In the genomic region with DNA sequence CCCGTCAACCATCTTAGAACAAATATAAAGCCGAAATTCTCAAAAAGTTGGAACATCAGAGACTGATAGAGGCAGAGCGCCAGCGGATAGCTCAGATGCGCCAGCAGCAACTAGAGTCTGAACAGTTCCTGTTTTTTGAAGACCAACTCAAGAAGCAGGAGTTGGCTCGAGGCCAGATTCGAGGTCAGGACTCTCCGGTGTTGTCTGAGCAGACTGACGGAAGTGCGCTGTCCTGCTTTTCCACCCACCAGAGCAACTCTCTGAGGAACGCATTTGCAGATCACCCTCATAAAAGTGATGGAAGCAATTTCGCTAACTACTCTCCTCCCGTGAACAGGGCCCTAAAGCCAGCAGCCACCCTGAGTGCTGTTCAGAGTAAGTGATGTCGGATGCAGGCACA, we compare ENCODE assay signal across 7 mouse cellular contexts. TPM values are rescaled to one million over a fixed set of nuclear protein-coding genes. Genes with fewer than 3 reads are reported as not detected.
A peak's percentile ranks its signal among the peaks of the same experiment; 100 is the strongest.
DNase-seq lines count a peak whose midpoint lies in the region; ATAC-seq lines count a peak whose summit lies in the region.

No protein-coding gene starts in this region.

- DNase-seq in monocyte, adult 2 months (ENCODE audit: low read depth in 1 of 2, low spot score in 2 of 2): peak; percentile 34 to 48
- DNase-seq in cerebellum, postnatal 36 days: peak; percentile 15 to 29
- DNase-seq in heart, postnatal 4 days: peak; percentile 75
- peak; percentile 56 to 61 for DNase-seq in left cerebral cortex, postnatal 25 days (ENCODE audit: low spot score in 2 of 2)
- DNase-seq in skeletal muscle tissue, adult 2 months (ENCODE audit: low read depth, low spot score): peak; percentile 66

- no peak; the same call in 1 of the 2 replicates for ATAC-seq in monocyte, adult 5-6 weeks (replicated peaks; ENCODE audit: insufficient number of reproducible peaks, low FRiP score, low TSS enrichment, poor library complexity, severe bottlenecking)
- ATAC-seq in erythroblast, adult 5-6 weeks (replicated peaks; ENCODE audit: low FRiP score, poor library complexity, severe bottlenecking): no peak

- intact Hi-C loops in left cerebral cortex, postnatal 25 days (cut with DNase I): loop anchor here (5.0 to 10.0 kb wide), 2 partner anchors 42 to 79 kb away; partner anchors contain the start of gene Stambpl1

RNA-seq across cellular contexts. Expression of gene Acta2, which starts 21.4 kb away (rescaled TPM):
- 1.9 TPM in 1 of 3 replicates, not detected in the others for total RNA-seq in monocyte, adult 5-6 weeks (2017)
- total RNA-seq in heart, postnatal 4 days (2021): 1,000 to 10,000 TPM; 1,243 to 1,503 TPM
- 10 to 100 TPM; 14.2 to 15.5 TPM for total RNA-seq in left cerebral cortex, postnatal 25 days (2021)
- total RNA-seq in erythroblast, adult 5-6 weeks (2015; ENCODE audit: low replicate concordance): 0.63 TPM in 1 of 2 replicates, not detected in the other
- total RNA-seq in erythroblast, adult 5-6 weeks (2017; ENCODE audit: low replicate concordance): 2.0 TPM in 1 of 2 replicates, not detected in the other

RNA-seq across cellular contexts. Expression of gene Stambpl1, which starts 41.9 kb away (rescaled TPM):
- 9.1 to 16.7 TPM (median 14.9 TPM) in 3 replicates for total RNA-seq in monocyte, adult 5-6 weeks (2017)
- 1 to 10 TPM; 7.1 to 7.9 TPM for total RNA-seq in heart, postnatal 4 days (2021)
- 10 to 100 TPM; 15.2 to 19.7 TPM for total RNA-seq in left cerebral cortex, postnatal 25 days (2021)
- total RNA-seq in erythroblast, adult 5-6 weeks (2015; ENCODE audit: low replicate concordance): 8.6 and 12.5 TPM in 2 replicates
- total RNA-seq in erythroblast, adult 5-6 weeks (2017; ENCODE audit: low replicate concordance): 2.9 and 9.8 TPM in 2 replicates

RNA-seq across cellular contexts. Expression of gene Fas, which starts 56.5 kb away (rescaled TPM):
- total RNA-seq in monocyte, adult 5-6 weeks (2017): 13.9 to 25.4 TPM (median 24.3 TPM) in 3 replicates
- 1 to 10 TPM; 4.3 to 4.6 TPM for total RNA-seq in heart, postnatal 4 days (2021)
- 1 to 10 TPM; 1.3 to 1.4 TPM for total RNA-seq in left cerebral cortex, postnatal 25 days (2021)
- total RNA-seq in erythroblast, adult 5-6 weeks (2015; ENCODE audit: low replicate concordance): 7.3 and 10.2 TPM in 2 replicates
- 2.4 and 6.8 TPM in 2 replicates for total RNA-seq in erythroblast, adult 5-6 weeks (2017; ENCODE audit: low replicate concordance)

Comparison
In these comparisons a context has a peak if more than half of its experiments do, and no peak if none do; other contexts are left out.
1. DNase-seq: peak in every context shown above with its lines; median percentile 75 in heart, postnatal 4 days; 66 in skeletal muscle tissue, adult 2 months; 58 in left cerebral cortex, postnatal 25 days; 41 in monocyte, adult 2 months; 22 in cerebellum, postnatal 36 days.
2. RNA of gene Acta2, which starts 21.4 kb away (total RNA-seq): 1,243 to 1,503 TPM in heart, postnatal 4 days; 14.2 to 15.5 TPM in left cerebral cortex, postnatal 25 days, 1.9 TPM in monocyte, adult 5-6 weeks and 0.63 to 2.0 TPM in erythroblast, adult 5-6 weeks; every median in the first group is over 10 times any median in the second.